Mouse (Mus musculus): Measurements from ENCODE around the gene Fkbpl.

Gene Fkbpl

GRCm38 (mm10) chr17:34648141-34648890 lies 3.8 kb downstream of the Fkbpl start:
- no peak for DNase-seq (ENCODE audit: low read depth, low spot score)

GRCm38 (mm10) chr17:34649106-34649864 lies 4.7 kb downstream of the Fkbpl start:
- no peak for DNase-seq (ENCODE audit: low read depth, low spot score)

GRCm38 (mm10) chr17:34650781-34651180 lies 6.2 kb downstream of the Fkbpl start:
- no peak for DNase-seq (ENCODE audit: low read depth, low spot score)

GRCm38 (mm10) chr17:34651507-34652221 lies 7.1 kb downstream of the Fkbpl start:
- peak; percentile 60 for DNase-seq (ENCODE audit: low read depth, low spot score)

- no peak for DNase-seq (ENCODE audit: low read depth, low spot score)
These were observed 8.0 kb downstream of the Fkbpl start for GRCm38 (mm10) chr17:34652546-34652945.

- no peak for DNase-seq (ENCODE audit: low read depth, low spot score)
These were observed 8.4 kb downstream of the Fkbpl start for GRCm38 (mm10) chr17:34652985-34653384.

GRCm38 (mm10) chr17:34653746-34654285 lies 9.3 kb downstream of the Fkbpl start:
- DNase-seq (ENCODE audit: low read depth, low spot score): peak; percentile 72

- no peak for DNase-seq (ENCODE audit: low read depth, low spot score)
These were observed 9.8 kb downstream of the Fkbpl start for GRCm38 (mm10) chr17:34654392-34654791.

- no peak for DNase-seq (ENCODE audit: low read depth, low spot score)
These were observed 10.6 kb downstream of the Fkbpl start for GRCm38 (mm10) chr17:34655160-34655559.

GRCm38 (mm10) chr17:34655581-34655991 lies 11.0 kb downstream of the Fkbpl start:
- DNase-seq (ENCODE audit: low read depth, low spot score): no peak

- no peak for DNase-seq (ENCODE audit: low read depth, low spot score)
These were observed 12.1 kb downstream of the Fkbpl start for GRCm38 (mm10) chr17:34656666-34657065.

GRCm38 (mm10) chr17:34657271-34657670 lies 12.7 kb downstream of the Fkbpl start:
- DNase-seq (ENCODE audit: low read depth, low spot score): no peak

GRCm38 (mm10) chr17:34658145-34658544 lies 13.6 kb downstream of the Fkbpl start:
- no peak for DNase-seq (ENCODE audit: low read depth, low spot score)

GRCm38 (mm10) chr17:34658591-34658990 lies 14.0 kb downstream of the Fkbpl start:
- no peak for DNase-seq (ENCODE audit: low read depth, low spot score)

- DNase-seq (ENCODE audit: low read depth, low spot score): no peak
These were observed 14.8 kb downstream of the Fkbpl start for GRCm38 (mm10) chr17:34659181-34659896.

GRCm38 (mm10) chr17:34659897-34660214 lies 15.3 kb downstream of the Fkbpl start:
- no peak for DNase-seq (ENCODE audit: low read depth, low spot score)

GRCm38 (mm10) chr17:34660259-34660820 lies 15.8 kb downstream of the Fkbpl start:
- no peak for DNase-seq (ENCODE audit: low read depth, low spot score)

GRCm38 (mm10) chr17:34661121-34661591 lies 16.6 kb downstream of the Fkbpl start:
- DNase-seq (ENCODE audit: low read depth, low spot score): peak; percentile 61

GRCm38 (mm10) chr17:34662468-34662867 lies 17.9 kb downstream of the Fkbpl start:
- DNase-seq (ENCODE audit: low read depth, low spot score): no peak

- no peak for DNase-seq (ENCODE audit: low read depth, low spot score)
These were observed 18.4 kb downstream of the Fkbpl start for GRCm38 (mm10) chr17:34662978-34663377.

- no peak for DNase-seq (ENCODE audit: low read depth, low spot score)
These were observed 19.0 kb downstream of the Fkbpl start for GRCm38 (mm10) chr17:34663558-34663957.

All from ZHBTc4 (cell line).